12 mouse cellular contexts compared by ENCODE assay signal in the genomic region with DNA sequence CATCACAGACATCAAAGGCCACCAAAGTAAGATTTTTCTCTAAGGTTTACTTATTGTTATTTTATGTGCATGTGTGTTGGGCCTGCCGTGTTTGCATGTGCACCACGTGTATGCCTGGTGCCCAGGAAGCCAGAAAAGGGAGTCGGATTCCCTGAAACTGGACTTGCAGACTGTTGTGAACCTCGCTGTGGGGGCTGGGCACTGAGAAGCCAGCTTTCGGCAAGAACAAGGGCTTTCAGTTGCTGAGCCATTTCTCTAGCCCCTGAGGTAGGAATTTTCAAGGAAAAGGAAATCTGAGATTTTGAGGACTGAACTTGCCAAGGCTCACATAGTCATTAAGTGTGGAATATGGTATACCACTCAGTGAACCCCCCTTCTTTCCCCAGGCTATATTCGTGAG. TPM values are rescaled to one million over a fixed set of nuclear protein-coding genes. Genes with fewer than 3 reads are reported as not detected.
DNase-seq lines count a peak whose midpoint lies in the region; ATAC-seq and TF ChIP-seq lines count a peak whose summit lies in the region.
"Had no signal": no experiment of that assay in that cellular context is flagged by ENCODE, and none has a peak within 500 bp of the region (broad histone marks: within the 10 kb centered on the region; RNA-seq: fewer than 3 reads in every experiment).

No protein-coding gene starts in this region.

- no peak overlapping the region for H3K9ac ChIP-seq in forebrain, embryonic 11.5 days (ENCODE audit: low read length)
- H3K9ac ChIP-seq in forebrain, postnatal 0 days, result no peak overlapping the region

- 0 out of 2 replicates have a peak overlapping the region, but pooled peaks have one; percentile 21 for H3K27ac ChIP-seq in forebrain, embryonic 10.5 days
- no peak overlapping the region for H3K27ac ChIP-seq in forebrain, embryonic 11.5 days (ENCODE audit: low read depth, low read length)
- peak overlapping the region; percentile 1; the same call in 1 of the 2 replicates for H3K27ac ChIP-seq in left cerebral cortex, adult 2 months
- H3K27ac ChIP-seq in cortical plate, adult 2 months (ENCODE audit: insufficient read depth, low read length), result peak overlapping the region; percentile 27; the same call in 1 of the 2 replicates
- peak overlapping the region; percentile 24 for H3K27ac ChIP-seq in forebrain, postnatal 0 days (ENCODE audit: low read depth, low read length)

- H3K4me1 ChIP-seq in forebrain, embryonic 10.5 days, result peaks cover 15% of the 10 kb centered on the region
- H3K4me1 ChIP-seq in forebrain, embryonic 11.5 days (replicated peaks; ENCODE audit: control insufficient read depth, insufficient read depth, low read length), result 0 out of 2 replicates have a peak, but pooled peaks cover 2% of the 10 kb centered on the region
- peaks cover under 1% of the 10 kb centered on the region; the same call in 1 of the 2 replicates for H3K4me1 ChIP-seq in cortical plate, adult 2 months (ENCODE audit: control insufficient read depth, insufficient read depth, low read length)
- peaks cover 9% of the 10 kb centered on the region; the same call in 1 of the 2 replicates for H3K4me1 ChIP-seq in forebrain, postnatal 0 days (ENCODE audit: insufficient read depth)

- intact Hi-C loops in left cerebral cortex, adult 2 months (cut with DNase I), result no loop called here
- intact Hi-C loops in left cerebral cortex, postnatal 10 days (cut with DNase I), result loop anchor here (5.0 kb wide), 1 partner anchor 35 kb away; a partner anchor contains a TSS

- H3K4me2 ChIP-seq in forebrain, embryonic 11.5 days (ENCODE audit: low read depth, low read length, severe bottlenecking), result no peak overlapping the region
- no peak overlapping the region for H3K4me2 ChIP-seq in forebrain, postnatal 0 days (ENCODE audit: low read depth)

- H3K4me3 ChIP-seq in forebrain, embryonic 10.5 days, result no peak overlapping the region
- no peak overlapping the region for H3K4me3 ChIP-seq in forebrain, embryonic 11.5 days (ENCODE audit: low read depth, low read length)
- no peak overlapping the region for H3K4me3 ChIP-seq in left cerebral cortex, adult 2 months
- no peak overlapping the region for H3K4me3 ChIP-seq in cortical plate, adult 2 months (ENCODE audit: insufficient read depth, low read length)
- no peak overlapping the region for H3K4me3 ChIP-seq in forebrain, postnatal 0 days (ENCODE audit: low read depth, low read length)
- H3K4me3 ChIP-seq: heart, embryonic 10.5 days had no signal

- TF ChIP-seq CTCF in left cerebral cortex, adult 2 months (IDR thresholded peaks at IDR 0.05), result no peak
- no peak for TF ChIP-seq CTCF in cortical plate, adult 2 months (IDR thresholded peaks at IDR 0.05; ENCODE audit: extremely low read depth, insufficient read depth, low read length)
- TF ChIP-seq CTCF in forebrain, postnatal 0 days (IDR thresholded peaks at IDR 0.05; ENCODE audit: low read depth), result no peak

- no peak for TF ChIP-seq POLR2A in cortical plate, adult 2 months (IDR thresholded peaks at IDR 0.05; ENCODE audit: extremely low read depth, insufficient read depth, low read length)

- WGBS in forebrain, embryonic 10.5 days, result 73% methylated on average over 6 of the region's 6 CpGs
- 71% methylated on average over 6 of the region's 6 CpGs for WGBS in forebrain, embryonic 11.5 days
- 57% methylated on average over 6 of the region's 6 CpGs for WGBS in forebrain, postnatal 0 days

- no peaks in the 10 kb centered on the region for H3K9me3 ChIP-seq in forebrain, embryonic 10.5 days
- H3K9me3 ChIP-seq in forebrain, embryonic 11.5 days (ENCODE audit: control insufficient read depth, low read length), result no peaks in the 10 kb centered on the region
- no peaks in the 10 kb centered on the region for H3K9me3 ChIP-seq in forebrain, postnatal 0 days (ENCODE audit: low read length)
- H3K9me3 ChIP-seq: heart, embryonic 10.5 days had no signal

- no peak for DNase-seq in forebrain, embryonic 10.5 days (ENCODE audit: extremely low spot score, low spot score)
- no peak for DNase-seq in forebrain, embryonic 11.5 days (ENCODE audit: low spot score)
- DNase-seq in left cerebral cortex, adult 2 months (ENCODE audit: extremely low spot score in 1 of 2, low spot score in 2 of 2), result no peak
- no peak for DNase-seq in left cerebral cortex, postnatal 10 days (ENCODE audit: extremely low spot score in 1 of 2, low spot score in 2 of 2)
- DNase-seq in forebrain, postnatal 0 days, result no peak
- DNase-seq in cerebellum, postnatal 4 days (ENCODE audit: low spot score in 2 of 2), result no peak
- no peak for DNase-seq in gastrocnemius, postnatal 4 days (ENCODE audit: low spot score in 2 of 2)
- DNase-seq: adrenal gland, adult 2 months; gastrocnemius, postnatal 25 days; heart, postnatal 10 days had no signal

- H3K27me3 ChIP-seq in forebrain, embryonic 10.5 days (ENCODE audit: poor library complexity, severe bottlenecking), result no peaks in the 10 kb centered on the region
- H3K27me3 ChIP-seq in forebrain, embryonic 11.5 days (ENCODE audit: control insufficient read depth, insufficient read depth, low read length), result no peaks in the 10 kb centered on the region
- no peaks in the 10 kb centered on the region for H3K27me3 ChIP-seq in forebrain, postnatal 0 days (ENCODE audit: insufficient read depth, low read length)

- H3K36me3 ChIP-seq in forebrain, embryonic 10.5 days (replicated peaks), result no peaks in the 10 kb centered on the region
- H3K36me3 ChIP-seq in forebrain, embryonic 11.5 days (ENCODE audit: control insufficient read depth, insufficient read depth, low read length), result no peaks in the 10 kb centered on the region
- no peaks in the 10 kb centered on the region for H3K36me3 ChIP-seq in forebrain, postnatal 0 days (ENCODE audit: insufficient read depth)
- H3K36me3 ChIP-seq: heart, embryonic 10.5 days had no signal

- no peak for ATAC-seq in forebrain, embryonic 11.5 days (replicated peaks; ENCODE audit: low FRiP score)
- no peak for ATAC-seq in forebrain, postnatal 0 days

RNA-seq across cellular contexts. Expression of a gene that starts 34.6 kb away (rescaled TPM):
- polyA plus RNA-seq in forebrain, embryonic 10.5 days (2016; fragmentation: Nextera tagmentation; extraction: Ambion mirVana), result 13.3 and 14.0 TPM in 2 replicates
- polyA plus RNA-seq in forebrain, embryonic 11.5 days (2014; fragmentation: Nextera tagmentation; extraction: Ambion mirVana), result 18.2 and 18.6 TPM in 2 replicates
- total RNA-seq in left cerebral cortex, adult 2 months (2021), result 10 to 100 TPM; 26.3 to 27.1 TPM
- total RNA-seq in left cerebral cortex, postnatal 10 days (2021), result 10 to 100 TPM; 24.4 to 25.3 TPM
- polyA plus RNA-seq in cortical plate, adult 2 months (2012; rRNA removed), result 26.7 and 29.2 TPM in 2 replicates
- total RNA-seq in forebrain, postnatal 0 days (2014; rRNA removed), result 9.5 and 10.6 TPM in 2 replicates
- 29.3 and 30.3 TPM in 2 replicates for polyA plus RNA-seq in forebrain, postnatal 0 days (2015; fragmentation: Nextera tagmentation; extraction: Ambion mirVana)
- 10 to 100 TPM; 16.3 to 16.9 TPM for total RNA-seq in gastrocnemius, postnatal 4 days (2021)

RNA-seq across cellular contexts. Expression of a gene that starts 34.7 kb away (rescaled TPM):
- polyA plus RNA-seq in forebrain, embryonic 10.5 days (2016; fragmentation: Nextera tagmentation; extraction: Ambion mirVana), result 12.8 and 13.8 TPM in 2 replicates
- polyA plus RNA-seq in forebrain, embryonic 11.5 days (2014; fragmentation: Nextera tagmentation; extraction: Ambion mirVana), result 11.7 and 14.0 TPM in 2 replicates
- 10 to 100 TPM; 17.8 to 19.5 TPM for total RNA-seq in left cerebral cortex, adult 2 months (2021)
- total RNA-seq in left cerebral cortex, postnatal 10 days (2021), result 10 to 100 TPM in 1 of 2 experiments, 1 to 10 TPM in 1; 9.6 to 11.5 TPM
- polyA plus RNA-seq in cortical plate, adult 2 months (2012; rRNA removed), result 22.8 and 24.8 TPM in 2 replicates
- total RNA-seq in forebrain, postnatal 0 days (2014; rRNA removed), result 5.1 and 6.8 TPM in 2 replicates
- 4.5 and 5.3 TPM in 2 replicates for polyA plus RNA-seq in forebrain, postnatal 0 days (2015; fragmentation: Nextera tagmentation; extraction: Ambion mirVana)
- 10 to 100 TPM; 14.9 to 15.4 TPM for total RNA-seq in gastrocnemius, postnatal 4 days (2021)

RNA-seq across cellular contexts. Expression of a gene that starts 39.2 kb away (rescaled TPM):
- polyA plus RNA-seq in forebrain, embryonic 10.5 days (2016; fragmentation: Nextera tagmentation; extraction: Ambion mirVana), result 1.6 and 2.2 TPM in 2 replicates
- 2.6 and 2.7 TPM in 2 replicates for polyA plus RNA-seq in forebrain, embryonic 11.5 days (2014; fragmentation: Nextera tagmentation; extraction: Ambion mirVana)
- 10 to 100 TPM; 32.1 to 32.9 TPM for total RNA-seq in left cerebral cortex, adult 2 months (2021)
- 10 to 100 TPM; 30.9 to 36.1 TPM for total RNA-seq in left cerebral cortex, postnatal 10 days (2021)
- 25.9 and 26.6 TPM in 2 replicates for polyA plus RNA-seq in cortical plate, adult 2 months (2012; rRNA removed)
- 12.5 and 20.0 TPM in 2 replicates for total RNA-seq in forebrain, postnatal 0 days (2014; rRNA removed)
- 6.2 and 12.5 TPM in 2 replicates for polyA plus RNA-seq in forebrain, postnatal 0 days (2015; fragmentation: Nextera tagmentation; extraction: Ambion mirVana)
- 10 to 100 TPM in 1 of 2 experiments, 1 to 10 TPM in 1; 9.6 to 10.9 TPM for total RNA-seq in gastrocnemius, postnatal 4 days (2021)
